Mouse (Mus musculus) heart, postnatal 0 days (tissue): ENCODE results near the gene 2310022B05Rik. TPM values are rescaled to one million over a fixed set of nuclear protein-coding genes. Genes with fewer than 3 reads are reported as not detected.
A peak's percentile ranks its signal among the peaks of the same experiment; 100 is the strongest.

Experiments used
- ATAC-seq: fragments of 200-750 bp; cut with Nextera tagmentation; 2 replicates; pipeline ENCODE4 v1.8.0; 2017; ENCODE audit warnings: low read depth, moderate number of reproducible peaks, moderate library complexity; ENCODE audit not compliant: insufficient read depth
- DNase-seq: peaks from one replicate; pipeline ENCODE4 v3.0.0-alpha.2; 2016; ENCODE audit warnings: low spot score
- H3K27ac ChIP-seq: fragments of 300-500 bp; sonication (generic); 2 replicates; pipeline ENCODE4 v1.5.1; 2014; ENCODE audit warnings: low read depth, mild to moderate bottlenecking
- H3K27me3 ChIP-seq: fragments of 300-500 bp; sonication (generic); 2 replicates; pipeline ENCODE4 v1.6.1; 2014; ENCODE audit warnings: low read length, mixed read lengths; ENCODE audit not compliant: control insufficient read depth, insufficient read depth
- H3K36me3 ChIP-seq: fragments of 300-500 bp; sonication (generic); replicated peaks from 2 replicates; pipeline ENCODE4 v1.6.1; 2014; ENCODE audit warnings: low read length, mixed read lengths; ENCODE audit not compliant: control insufficient read depth, insufficient read depth
- H3K4me1 ChIP-seq: fragments of 300-500 bp; sonication (generic); 2 replicates; pipeline ENCODE4 v1.6.1; 2014; ENCODE audit warnings: antibody characterized with exemption; ENCODE audit not compliant: control insufficient read depth, insufficient read depth
- H3K4me2 ChIP-seq: fragments of 300-500 bp; sonication (generic); 2 replicates; pipeline ENCODE4 v1.6.1; 2014; ENCODE audit warnings: low read depth, mild to moderate bottlenecking, low read length, moderate library complexity
- H3K4me3 ChIP-seq: fragments of 300-500 bp; sonication (generic); 2 replicates; pipeline ENCODE4 v1.5.1; 2014; ENCODE audit warnings: low read depth, low read length
- H3K9ac ChIP-seq: fragments of 300-500 bp; sonication (generic); replicated peaks from 2 replicates; pipeline ENCODE4 v1.6.1; 2014; ENCODE audit warnings: low read depth, low read length, mixed read lengths
- H3K9me3 ChIP-seq: fragments of 300-500 bp; sonication (generic); replicated peaks from 2 replicates; pipeline ENCODE4 v1.6.1; 2016; ENCODE audit warnings: low read length; ENCODE audit not compliant: control insufficient read depth
- CTCF ChIP-seq: IDR thresholded peaks from 2 replicates; pipeline ENCODE4 v1.5.1; 2016; ENCODE audit warnings: antibody characterized with exemption, control low read depth, low read depth
- EP300 ChIP-seq: IDR thresholded peaks from 2 replicates; pipeline ENCODE4 v1.6.1; 2016; ENCODE audit warnings: antibody characterized with exemption, low read depth
- WGBS: fragments of 180-500 bp; shearing (Covaris S2); extraction: QIAGEN DNeasy Blood & Tissue Kit; methylation state at CpG from one replicate; pipeline ENCODE4 v1.1.7; 2014; 5-methylcytosine and 5-hydroxymethylcytosine counted together
- polyA plus RNA-seq: library from polyadenylated mRNA; unstranded; fragments of >200 nt; fragmentation: Nextera tagmentation; extraction: Ambion mirVana; gene quantifications from 2 replicates; pipeline ENCODE4 v1.2.1, GENCODE M21; 2015
- total RNA-seq: library from RNA; depleted of rRNA; stranded (reverse); fragments of >200 nt; gene quantifications from 2 replicates; pipeline ENCODE4 v1.2.3, GENCODE M21; 2014; ENCODE audit warnings: low replicate concordance

2310022B05Rik gene
- total and polyA plus RNA-seq, 2 experiments from 2014 or later, result 30.7 to 144 TPM

DNA sequence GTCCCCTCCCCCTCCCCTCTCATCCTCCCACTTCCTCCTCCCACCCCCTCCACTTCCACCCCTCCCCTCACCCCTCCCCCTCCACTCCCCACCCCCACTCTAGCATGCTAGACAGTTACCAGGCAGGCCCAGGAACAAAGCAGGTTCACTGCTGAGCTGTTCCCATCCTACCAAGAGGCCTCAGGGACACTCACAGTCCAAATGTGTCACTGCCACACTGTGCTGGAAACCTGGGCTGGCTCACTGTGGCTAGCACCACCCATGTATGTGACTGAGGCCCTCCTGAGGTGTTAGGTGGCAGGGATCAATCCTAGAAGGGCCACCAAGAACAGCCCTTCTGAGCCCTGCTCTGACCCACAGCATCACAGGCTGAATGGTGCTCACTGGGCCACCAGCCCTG lies 14.9 kb downstream of the 2310022B05Rik start:
- Histone ChIP-seq H3K27ac (peak overlapping the region; percentile 52), H3K4me1 (peaks cover 64% of the 10 kb centered on the region), H3K9ac (no peak overlapping the region), H3K4me2 (no peak overlapping the region), H3K27me3 (no peaks in the 10 kb centered on the region), H3K36me3 (peaks cover 24% of the 10 kb centered on the region), H3K9me3 (no peaks in the 10 kb centered on the region), H3K4me3 (no peak overlapping the region)
- ATAC-seq (no peak), DNase-seq (no peak)
- TF ChIP-seq EP300, result no peak

DNA sequence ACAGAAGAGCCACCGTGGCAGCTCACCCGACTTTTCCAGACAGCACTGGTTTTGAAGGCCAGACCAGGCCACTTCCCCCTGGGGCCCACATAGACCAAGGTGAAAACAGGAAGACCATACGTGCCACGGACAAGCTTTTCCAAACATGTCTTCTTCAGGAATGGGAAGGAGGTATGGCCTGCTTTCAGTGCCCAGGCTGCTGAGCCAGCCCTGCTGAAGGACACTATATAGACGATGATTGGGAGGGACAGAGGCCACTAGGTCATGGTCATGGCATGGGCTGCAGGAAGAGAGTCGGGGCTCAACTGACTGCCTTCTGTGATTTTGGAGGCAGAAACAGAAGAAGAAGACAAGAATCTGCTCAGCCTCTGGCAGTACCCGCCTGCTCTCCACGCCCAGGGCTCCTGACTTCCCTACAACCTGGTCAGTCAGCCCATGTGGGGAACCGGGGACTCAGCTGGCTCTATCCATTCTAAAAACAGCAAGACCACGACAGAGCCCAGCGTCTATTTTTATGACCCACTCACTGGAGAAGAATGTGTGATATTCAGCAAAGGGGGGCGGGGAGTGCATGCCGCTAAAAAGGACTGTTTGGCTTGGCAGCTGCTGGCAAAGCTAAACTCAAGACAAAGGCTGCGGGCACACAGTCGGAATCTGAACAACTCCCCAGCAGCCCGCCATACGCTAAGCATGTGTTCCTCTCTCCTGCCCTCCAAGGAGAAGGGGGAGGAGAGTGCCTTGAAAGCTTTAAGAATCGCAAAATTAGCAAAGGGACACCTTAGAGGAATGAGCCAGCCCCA lies 19.4 kb downstream of the 2310022B05Rik start:
- peaks cover 54% of the 10 kb centered on the region for H3K4me1 ChIP-seq
- WGBS, result 9% methylated on average over 18 of the region's 18 CpGs
- no peaks in the 10 kb centered on the region for H3K9me3 ChIP-seq
- DNase-seq (peak; percentile 97), ATAC-seq (peak; percentile 92)
- peaks cover 23% of the 10 kb centered on the region for H3K36me3 ChIP-seq
- no peaks in the 10 kb centered on the region for H3K27me3 ChIP-seq
- peak overlapping the region; percentile 59 for H3K9ac ChIP-seq
- no peak overlapping the region for H3K4me3 ChIP-seq
- H3K27ac ChIP-seq, result peak overlapping the region; percentile 99
- TF ChIP-seq CTCF, result no peak
- peak; percentile 98 for TF ChIP-seq EP300
- H3K4me2 ChIP-seq, result peak overlapping the region; percentile 25; the same call in 1 of the 2 replicates

DNA sequence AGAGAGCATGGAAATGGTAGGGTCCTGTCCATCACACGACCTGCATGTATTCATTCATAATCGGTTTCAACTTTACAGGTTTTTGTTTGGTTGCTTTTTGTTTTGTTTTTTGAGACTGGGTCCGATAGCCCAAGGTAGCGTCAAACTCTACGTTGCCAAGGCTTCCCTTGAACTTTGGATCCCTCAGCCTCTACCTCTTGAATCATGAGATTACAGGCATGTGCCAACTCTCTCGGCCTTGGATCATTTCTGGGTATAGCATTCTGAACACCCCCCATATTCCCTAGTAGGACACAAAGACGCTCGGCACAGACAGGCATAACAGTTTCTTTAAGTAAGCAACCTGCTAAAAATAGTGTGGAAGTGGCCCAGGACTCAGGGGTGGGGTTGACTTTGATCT lies 21.6 kb downstream of the 2310022B05Rik start:
- no peak for ATAC-seq
- Histone ChIP-seq H3K9me3 (no peaks in the 10 kb centered on the region), H3K27me3 (no peaks in the 10 kb centered on the region), H3K9ac (no peak overlapping the region), H3K4me2 (no peak overlapping the region), H3K4me1 (peaks cover 54% of the 10 kb centered on the region), H3K36me3 (peaks cover 44% of the 10 kb centered on the region), H3K4me3 (no peak overlapping the region), H3K27ac (peak overlapping the region; percentile 99)
- WGBS, result 66% methylated on average over 8 of the region's 8 CpGs
- no peak for TF ChIP-seq EP300
- TF ChIP-seq CTCF, result no peak
- no peak for DNase-seq

DNA sequence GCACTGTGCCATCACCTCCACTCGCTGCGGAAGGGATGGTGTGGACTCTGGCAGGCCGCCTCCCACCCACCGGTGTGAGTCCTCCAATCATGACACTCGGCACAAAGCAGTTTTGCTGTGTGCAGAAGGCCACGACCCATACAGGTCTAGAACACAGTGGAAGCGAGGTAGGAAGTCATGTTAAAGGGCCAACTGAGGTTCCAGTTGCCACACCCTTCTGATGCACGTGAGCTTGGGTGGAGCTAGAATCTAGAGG lies 28.0 kb downstream of the 2310022B05Rik start:
- no peaks in the 10 kb centered on the region for H3K9me3 ChIP-seq
- H3K36me3 ChIP-seq, result peaks cover 47% of the 10 kb centered on the region
- ATAC-seq (no peak), DNase-seq (no peak)
- no peak overlapping the region for H3K9ac ChIP-seq
- H3K4me1 ChIP-seq, result peaks cover 35% of the 10 kb centered on the region
- TF ChIP-seq EP300 (no peak), CTCF (no peak)
- H3K4me2 ChIP-seq, result no peak overlapping the region
- no peak overlapping the region for H3K27ac ChIP-seq
- 76% methylated on average over 8 of the region's 8 CpGs for WGBS
- no peak overlapping the region for H3K4me3 ChIP-seq
- H3K27me3 ChIP-seq, result no peaks in the 10 kb centered on the region

DNA sequence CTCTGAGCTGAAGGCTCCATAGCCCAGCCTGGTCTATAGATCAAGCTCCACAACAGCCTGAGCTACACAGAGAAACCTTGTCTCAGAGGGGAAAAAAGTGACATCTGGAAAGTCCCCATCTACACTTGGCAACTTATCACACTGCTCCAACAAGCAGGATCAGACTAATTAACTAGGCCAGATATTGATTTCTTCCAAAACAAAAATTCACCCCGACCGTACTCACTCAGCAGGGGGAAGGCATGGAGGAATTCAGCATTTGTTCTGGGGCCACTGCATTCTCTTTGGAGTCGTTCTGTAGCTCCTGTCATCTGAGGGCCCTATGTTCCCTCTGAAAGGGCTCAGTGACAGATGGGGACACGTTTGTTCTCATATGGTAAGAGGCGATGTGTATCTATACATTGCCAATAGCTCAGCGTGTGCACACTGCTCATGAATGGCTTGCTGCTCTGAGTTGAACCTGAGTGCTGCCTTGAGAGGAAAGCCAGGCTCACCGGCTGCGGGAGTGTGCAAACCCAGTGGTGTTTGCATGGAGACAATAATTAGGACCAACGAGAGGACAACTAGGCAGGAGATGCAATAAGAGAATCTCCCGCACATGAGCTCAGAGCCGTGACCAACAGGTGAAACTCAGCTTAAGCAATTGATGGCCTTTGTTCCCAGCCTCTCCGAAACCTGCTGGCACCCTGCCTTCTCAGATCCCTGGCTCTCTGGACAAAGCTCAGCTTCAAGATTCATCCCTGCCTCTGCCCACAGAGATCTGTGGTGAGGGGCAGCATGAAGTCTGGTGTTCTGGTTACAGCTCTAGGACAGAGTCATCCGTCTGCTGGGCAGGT lies 28.5 kb downstream of the 2310022B05Rik start:
- Histone ChIP-seq H3K9ac (no peak overlapping the region), H3K4me2 (no peak overlapping the region), H3K27me3 (no peaks in the 10 kb centered on the region), H3K4me3 (no peak overlapping the region), H3K4me1 (peaks cover 36% of the 10 kb centered on the region), H3K9me3 (no peaks in the 10 kb centered on the region), H3K27ac (no peak overlapping the region; the same call in 1 of the 2 replicates), H3K36me3 (peaks cover 47% of the 10 kb centered on the region)
- no peak for TF ChIP-seq CTCF
- no peak for TF ChIP-seq EP300
- WGBS, result 80% methylated on average over 13 of the region's 13 CpGs
- no peak for DNase-seq
- no peak for ATAC-seq
